ENCODE assay signal across 10 mouse cellular contexts in genomic region chr10:29087823-29088222, GRCm38 (mm10). TPM values are rescaled to one million over a fixed set of nuclear protein-coding genes. Genes with fewer than 3 reads are reported as not detected.
DNase-seq lines count a peak whose midpoint lies in the region; ATAC-seq and TF ChIP-seq lines count a peak whose summit lies in the region.
"Had no signal": no experiment of that assay in that cellular context is flagged by ENCODE, and none has a peak within 500 bp of the region (broad histone marks: within the 10 kb centered on the region; RNA-seq: fewer than 3 reads in every experiment).

No protein-coding gene starts in this region.

- intact Hi-C loops in gastrocnemius, adult 2 months (cut with DNase I), result no loop called here

- whole genome bisulfite sequencing in midbrain, postnatal 0 days, result 23% methylated on average over 1 of the region's 1 CpGs
- 21% methylated on average over 1 of the region's 1 CpGs for WGBS in midbrain, embryonic 11.5 days

- H3K27me3 ChIP-seq in midbrain, postnatal 0 days (ENCODE audit: insufficient read depth, low read length), result no peaks in the 10 kb centered on the region
- no peaks in the 10 kb centered on the region for H3K27me3 ChIP-seq in midbrain, embryonic 11.5 days (ENCODE audit: control insufficient read depth, insufficient read depth, low read length)

- H3K27ac ChIP-seq in gastrocnemius, adult 2 months, result no peak overlapping the region
- H3K27ac ChIP-seq in midbrain, postnatal 0 days (ENCODE audit: low read depth, low read length), result no peak overlapping the region
- no peak overlapping the region for H3K27ac ChIP-seq in midbrain, embryonic 11.5 days (ENCODE audit: low read depth, low read length)

- no peak overlapping the region for H3K4me3 ChIP-seq in gastrocnemius, adult 2 months
- no peak overlapping the region for H3K4me3 ChIP-seq in midbrain, postnatal 0 days (ENCODE audit: low read depth, low read length)
- H3K4me3 ChIP-seq in midbrain, embryonic 11.5 days (ENCODE audit: low read depth, low read length), result no peak overlapping the region
- H3K4me3 ChIP-seq: erythroblast, embryonic 14.5 days; myocyte had no signal

- H3K9ac ChIP-seq in midbrain, postnatal 0 days (replicated peaks; ENCODE audit: low read length, poor library complexity, severe bottlenecking), result no peak overlapping the region
- H3K9ac ChIP-seq in midbrain, embryonic 11.5 days (ENCODE audit: low read length), result no peak overlapping the region

- H3K4me1 ChIP-seq in midbrain, postnatal 0 days (ENCODE audit: insufficient read depth, low read length), result no peaks in the 10 kb centered on the region
- H3K4me1 ChIP-seq in midbrain, embryonic 11.5 days (ENCODE audit: control insufficient read depth, insufficient read depth, low read length), result no peaks in the 10 kb centered on the region

- no peak for DNase-seq in gastrocnemius, adult 2 months
- no peak for DNase-seq in gastrocnemius, adult 8-10 months (ENCODE audit: low spot score in 2 of 2)
- DNase-seq in midbrain, postnatal 0 days (ENCODE audit: low spot score), result peak; percentile 41
- no peak for DNase-seq in midbrain, embryonic 11.5 days (ENCODE audit: low spot score, missing footprints)
- peak; percentile 41 to 66 for DNase-seq in right cerebral cortex, postnatal 10 days (ENCODE audit: low spot score in 2 of 2)
- no peak for DNase-seq in adrenal gland, postnatal 14 days
- no peak for DNase-seq in spleen, postnatal 4 days (ENCODE audit: low spot score in 2 of 2)

- H3K9me3 ChIP-seq in midbrain, postnatal 0 days (ENCODE audit: low read length), result no peaks in the 10 kb centered on the region
- no peaks in the 10 kb centered on the region for H3K9me3 ChIP-seq in midbrain, embryonic 11.5 days (ENCODE audit: control insufficient read depth, low read length)

- TF ChIP-seq CTCF in gastrocnemius, adult 2 months (IDR thresholded peaks at IDR 0.05), result peak; percentile 46
- TF ChIP-seq CTCF in midbrain, postnatal 0 days (IDR thresholded peaks at IDR 0.05), result peak; percentile 81

- no peak for ATAC-seq in midbrain, postnatal 0 days (ENCODE audit: low FRiP score)
- no peak for ATAC-seq in midbrain, embryonic 11.5 days (ENCODE audit: low FRiP score)
- ATAC-seq in frontal cortex, adult (ENCODE audit: low TSS enrichment), result peak; percentile 88

- H3K36me3 ChIP-seq in midbrain, postnatal 0 days (ENCODE audit: insufficient read depth, low read length), result no peaks in the 10 kb centered on the region
- H3K36me3 ChIP-seq in midbrain, embryonic 11.5 days (ENCODE audit: control insufficient read depth, insufficient read depth, low read length), result no peaks in the 10 kb centered on the region

- H3K4me2 ChIP-seq in midbrain, postnatal 0 days (ENCODE audit: low read depth, low read length, poor library complexity, severe bottlenecking), result no peak overlapping the region
- H3K4me2 ChIP-seq in midbrain, embryonic 11.5 days, result no peak overlapping the region

RNA-seq across cellular contexts. Expression of gene Soga3, which starts 55.8 kb away (rescaled TPM):
- not detected for total RNA-seq in gastrocnemius, adult 2 months (2021)
- total RNA-seq in gastrocnemius, adult 8-10 months (2022), result not detected
- total RNA-seq in midbrain, postnatal 0 days (2014; rRNA removed), result 156 and 164 TPM in 2 replicates
- polyA plus RNA-seq in midbrain, postnatal 0 days (2015; fragmentation: Nextera tagmentation; extraction: Ambion mirVana), result 131 and 160 TPM in 2 replicates
- polyA plus RNA-seq in midbrain, embryonic 11.5 days (2014; fragmentation: Nextera tagmentation; extraction: Ambion mirVana), result 35.0 and 35.2 TPM in 2 replicates
- 4.9 and 7.9 TPM in 2 replicates for total RNA-seq in adrenal gland, postnatal 14 days (2021)
- polyA plus RNA-seq: erythroblast, embryonic 14.5 days had no signal

Comparison
In these comparisons a context has a peak if more than half of its experiments do, and no peak if none do; other contexts are left out.
1. DNase-seq: peak in midbrain, postnatal 0 days (single experiment) and right cerebral cortex, postnatal 10 days (2 of 2); none in gastrocnemius, adult 2 months (single experiment), gastrocnemius, adult 8-10 months (0 of 2), midbrain, embryonic 11.5 days (single experiment), adrenal gland, postnatal 14 days (single experiment) and spleen, postnatal 4 days (0 of 2).
2. RNA of gene Soga3, which starts 55.8 kb away (total RNA-seq): 156 to 164 TPM in midbrain, postnatal 0 days; 4.9 to 7.9 TPM in adrenal gland, postnatal 14 days, not detected in gastrocnemius, adult 2 months and not detected in gastrocnemius, adult 8-10 months; every median in the first group is over 10 times any median in the second.